Mouse (Mus musculus) frontal cortex, postnatal 36 days (tissue): ENCODE results near the gene Platr17.
"Not testable (repeated sequence)": the region's sequence is repeated elsewhere in the genome, so short reads cannot be mapped to it uniquely, and the experiment has no call there.

Experiments used
- DNase-seq, 2 experiments: peaks; one replicate each; pipeline ENCODE4 v3.0.0; 2022; ENCODE audit warnings: low spot score in 2 of 2

Gene Platr17

GRCm38 (mm10) chr17:33940206-33940805 lies 35.4 kb downstream of the Platr17 start, which contains the start of the genes Pfdn6 and Wdr46:
Pfdn6 (minus strand) TSS chr17:33940343.
Wdr46 (plus strand) TSS chr17:33940660.
- DNase-seq: peak; percentile 86 to 92

GRCm38 (mm10) chr17:33940981-33941380 lies 36.0 kb downstream of the Platr17 start:
- DNase-seq: no peak

GRCm38 (mm10) chr17:33941381-33941780 lies 36.4 kb downstream of the Platr17 start:
- no peak for DNase-seq

GRCm38 (mm10) chr17:33943454-33943853 lies 38.5 kb downstream of the Platr17 start:
- no peak for DNase-seq

GRCm38 (mm10) chr17:33947430-33948089 lies 42.6 kb downstream of the Platr17 start:
- DNase-seq: peak in 1 of 2 experiments; percentile 39

- no peak for DNase-seq
Observed at GRCm38 (mm10) chr17:33948090-33948904, 43.4 kb downstream of the Platr17 start.

GRCm38 (mm10) chr17:33948905-33949537 lies 44.1 kb downstream of the Platr17 start:
- no peak for DNase-seq

- no peak for DNase-seq
Observed at GRCm38 (mm10) chr17:33950131-33950625, 45.2 kb downstream of the Platr17 start.

GRCm38 (mm10) chr17:33951021-33951946 lies 46.3 kb downstream of the Platr17 start, which contains the start of gene B3galt4:
B3galt4 (minus strand) TSS chr17:33951488.
- DNase-seq: peak; percentile 78 to 79

GRCm38 (mm10) chr17:33952015-33952414 lies 47.1 kb downstream of the Platr17 start:
- DNase-seq: not testable (repeated sequence)

GRCm38 (mm10) chr17:33952879-33953278 lies 47.9 kb downstream of the Platr17 start:
- no peak for DNase-seq

- no peak for DNase-seq
Observed at GRCm38 (mm10) chr17:33953310-33953709, 48.4 kb downstream of the Platr17 start.

GRCm38 (mm10) chr17:33953961-33954565 lies 49.1 kb downstream of the Platr17 start:
- no peak for DNase-seq

- no peak for DNase-seq
Observed at GRCm38 (mm10) chr17:33954646-33955554, 50.0 kb downstream of the Platr17 start.

- DNase-seq: peak; percentile 93 to 98
Observed at GRCm38 (mm10) chr17:33955555-33956214, 50.8 kb downstream of the Platr17 start, which contains the start of the genes Vps52 and Rps18. Vps52 (plus strand) TSS chr17:33955812. Rps18 (minus strand) TSS chr17:33956001.
